8 mouse cellular contexts compared by ENCODE assay signal in genomic region chr12:113142021-113142975, GRCm38 (mm10). TPM values are rescaled to one million over a fixed set of nuclear protein-coding genes. Genes with fewer than 3 reads are reported as not detected.
DNase-seq lines count a peak whose midpoint lies in the region; ATAC-seq and TF ChIP-seq lines count a peak whose summit lies in the region.

No protein-coding gene starts in this region.

- peaks cover 13% of the 10 kb centered on the region for H3K36me3 ChIP-seq in embryonic facial prominence, embryonic 14.5 days (ENCODE audit: control insufficient read depth, insufficient read depth, low read length)
- peaks cover 65% of the 10 kb centered on the region for H3K36me3 ChIP-seq in heart, embryonic 14.5 days (ENCODE audit: control insufficient read depth, insufficient read depth, low read length)
- H3K36me3 ChIP-seq in kidney, postnatal 0 days (ENCODE audit: insufficient read depth, low read length) = peaks cover 15% of the 10 kb centered on the region
- H3K36me3 ChIP-seq in liver, postnatal 0 days (replicated peaks; ENCODE audit: insufficient read depth, low read length) = 0 out of 2 replicates have a peak, but pooled peaks cover 3% of the 10 kb centered on the region

- TF ChIP-seq EP300 in liver, postnatal 0 days (IDR thresholded peaks at IDR 0.05; ENCODE audit: low read depth) = no peak

- peak overlapping the region; percentile 48 for H3K4me3 ChIP-seq in embryonic facial prominence, embryonic 14.5 days (ENCODE audit: low read depth, low read length)
- peak overlapping the region; percentile 75 to 91 for H3K4me3 ChIP-seq in heart, embryonic 14.5 days (ENCODE audit: control insufficient read depth in 1 of 2, insufficient read depth in 1 of 2, low read depth in 1 of 2, low read length in 2 of 2)
- H3K4me3 ChIP-seq in kidney, postnatal 0 days (replicated peaks; ENCODE audit: low read depth, low read length) = peak overlapping the region; percentile 50
- peak overlapping the region; percentile 50; the same call in 1 of the 2 replicates for H3K4me3 ChIP-seq in liver, postnatal 0 days (ENCODE audit: low read depth, low read length)

- WGBS in embryonic facial prominence, embryonic 14.5 days = 17% methylated on average over 11 of the region's 15 CpGs
- WGBS in heart, embryonic 14.5 days = 2% methylated on average over 15 of the region's 15 CpGs
- WGBS in kidney, postnatal 0 days = 13% methylated on average over 15 of the region's 15 CpGs
- WGBS in liver, postnatal 0 days (ENCODE audit: insufficient replicate concordance) = 28% methylated on average over 14 of the region's 15 CpGs

- peak overlapping the region; percentile 58 for H3K9ac ChIP-seq in embryonic facial prominence, embryonic 14.5 days (ENCODE audit: low read depth, low read length)
- H3K9ac ChIP-seq in heart, embryonic 14.5 days (ENCODE audit: low read length) = peak overlapping the region; percentile 99
- peak overlapping the region; percentile 61 for H3K9ac ChIP-seq in kidney, postnatal 0 days (ENCODE audit: low read depth, low read length)
- H3K9ac ChIP-seq in liver, postnatal 0 days (replicated peaks) = peak overlapping the region; percentile 56

- H3K4me2 ChIP-seq in embryonic facial prominence, embryonic 14.5 days (ENCODE audit: low read depth, low read length) = peak overlapping the region; percentile 71
- H3K4me2 ChIP-seq in heart, embryonic 14.5 days (ENCODE audit: low read length) = peak overlapping the region; percentile 96
- peak overlapping the region; percentile 79 for H3K4me2 ChIP-seq in kidney, postnatal 0 days (ENCODE audit: low read length)
- H3K4me2 ChIP-seq in liver, postnatal 0 days (ENCODE audit: low read depth, low read length) = peak overlapping the region; percentile 87

- no peaks in the 10 kb centered on the region for H3K9me3 ChIP-seq in embryonic facial prominence, embryonic 14.5 days (ENCODE audit: control insufficient read depth, low read length)
- no peaks in the 10 kb centered on the region for H3K9me3 ChIP-seq in heart, embryonic 14.5 days (ENCODE audit: control insufficient read depth, low read length)
- H3K9me3 ChIP-seq in kidney, postnatal 0 days (replicated peaks; ENCODE audit: low read length) = no peaks in the 10 kb centered on the region
- H3K9me3 ChIP-seq in liver, postnatal 0 days (ENCODE audit: low read length) = no peaks in the 10 kb centered on the region

- H3K27ac ChIP-seq in embryonic facial prominence, embryonic 14.5 days (replicated peaks; ENCODE audit: low read depth, low read length) = peak overlapping the region; percentile 55
- peak overlapping the region; percentile 97 to 99 for H3K27ac ChIP-seq in heart, embryonic 14.5 days (replicated peaks in 1 of 2; ENCODE audit: control insufficient read depth in 1 of 2, insufficient read depth in 1 of 2, low read depth in 2 of 2, low read length in 2 of 2)
- H3K27ac ChIP-seq in kidney, postnatal 0 days = peak overlapping the region; percentile 90
- peak overlapping the region; percentile 74 for H3K27ac ChIP-seq in liver, postnatal 0 days (ENCODE audit: low read depth)

- peak; percentile 78 for DNase-seq in ovary, adult 18-20 months (ENCODE audit: low spot score)
- DNase-seq in ovary, postnatal 10 days (ENCODE audit: low spot score) = no peak
- DNase-seq in embryonic facial prominence, embryonic 14.5 days (ENCODE audit: low spot score) = peak; percentile 84
- DNase-seq in kidney, postnatal 0 days (ENCODE audit: low spot score) = peak; percentile 93
- DNase-seq in liver, postnatal 0 days = peak; percentile 52
- DNase-seq in right cerebral cortex, postnatal 4 days = peak; percentile 58
- DNase-seq in frontal cortex, postnatal 25 days (ENCODE audit: low spot score in 2 of 2) = no peak

- no peak for ATAC-seq in embryonic facial prominence, embryonic 14.5 days (ENCODE audit: low read depth)
- ATAC-seq in heart, embryonic 14.5 days (ENCODE audit: insufficient number of reproducible peaks, insufficient read depth, low FRiP score, low read depth) = peak; percentile 49
- ATAC-seq in kidney, postnatal 0 days (replicated peaks; ENCODE audit: low FRiP score, low read depth) = peak; percentile 15
- ATAC-seq in liver, postnatal 0 days = no peak

- H3K27me3 ChIP-seq in embryonic facial prominence, embryonic 14.5 days (replicated peaks; ENCODE audit: control insufficient read depth, insufficient read depth, low read length) = peaks cover 30% of the 10 kb centered on the region
- no peaks in the 10 kb centered on the region for H3K27me3 ChIP-seq in heart, embryonic 14.5 days (ENCODE audit: control insufficient read depth, insufficient read depth, low read length)
- H3K27me3 ChIP-seq in kidney, postnatal 0 days (ENCODE audit: insufficient read depth, low read length) = no peaks in the 10 kb centered on the region
- H3K27me3 ChIP-seq in liver, postnatal 0 days (ENCODE audit: insufficient read depth, low read length) = peaks cover 34% of the 10 kb centered on the region

- peak; percentile 29; the same call in 1 of the 2 replicates for TF ChIP-seq CTCF in kidney, postnatal 0 days (IDR thresholded peaks at IDR 0.05; ENCODE audit: low read depth)
- TF ChIP-seq CTCF in liver, postnatal 0 days (IDR thresholded peaks at IDR 0.05; ENCODE audit: low read depth) = no peak

- H3K4me1 ChIP-seq in embryonic facial prominence, embryonic 14.5 days (ENCODE audit: control insufficient read depth, insufficient read depth, low read length) = peaks cover 23% of the 10 kb centered on the region
- peaks cover 58 to 71% of the 10 kb centered on the region in 2 experiments for H3K4me1 ChIP-seq in heart, embryonic 14.5 days (ENCODE audit: control insufficient read depth in 2 of 2, insufficient read depth in 2 of 2, low read length in 2 of 2)
- peaks cover 49% of the 10 kb centered on the region for H3K4me1 ChIP-seq in kidney, postnatal 0 days (replicated peaks; ENCODE audit: insufficient read depth, low read length)
- peaks cover 40% of the 10 kb centered on the region for H3K4me1 ChIP-seq in liver, postnatal 0 days (ENCODE audit: insufficient read depth)

RNA-seq across cellular contexts. Expression of gene Crip2, which starts 2.3 kb away (rescaled TPM):
- 154 and 185 TPM in 2 replicates for polyA plus RNA-seq in embryonic facial prominence, embryonic 14.5 days (2014; fragmentation: Nextera tagmentation; extraction: Ambion mirVana)
- polyA plus RNA-seq in heart, embryonic 14.5 days (2014; fragmentation: Nextera tagmentation; extraction: Ambion mirVana) = 1,706 and 1,786 TPM in 2 replicates
- polyA plus RNA-seq in kidney, postnatal 0 days (2015; fragmentation: Nextera tagmentation; extraction: Ambion mirVana) = 227 and 239 TPM in 2 replicates
- polyA plus RNA-seq in liver, postnatal 0 days (2015; fragmentation: Nextera tagmentation; extraction: Ambion mirVana) = 65.1 and 67.4 TPM in 2 replicates

RNA-seq across cellular contexts. Expression of gene Crip1, which starts 3.8 kb away (rescaled TPM):
- polyA plus RNA-seq in embryonic facial prominence, embryonic 14.5 days (2014; fragmentation: Nextera tagmentation; extraction: Ambion mirVana) = 408 and 507 TPM in 2 replicates
- 586 and 589 TPM in 2 replicates for polyA plus RNA-seq in heart, embryonic 14.5 days (2014; fragmentation: Nextera tagmentation; extraction: Ambion mirVana)
- polyA plus RNA-seq in kidney, postnatal 0 days (2015; fragmentation: Nextera tagmentation; extraction: Ambion mirVana) = 350 and 357 TPM in 2 replicates
- polyA plus RNA-seq in liver, postnatal 0 days (2015; fragmentation: Nextera tagmentation; extraction: Ambion mirVana) = 174 and 181 TPM in 2 replicates

RNA-seq across cellular contexts. Expression of gene Tedc1, which starts 13.9 kb away (rescaled TPM):
- 19.8 and 23.5 TPM in 2 replicates for polyA plus RNA-seq in embryonic facial prominence, embryonic 14.5 days (2014; fragmentation: Nextera tagmentation; extraction: Ambion mirVana)
- polyA plus RNA-seq in heart, embryonic 14.5 days (2014; fragmentation: Nextera tagmentation; extraction: Ambion mirVana) = 13.3 and 17.5 TPM in 2 replicates
- polyA plus RNA-seq in kidney, postnatal 0 days (2015; fragmentation: Nextera tagmentation; extraction: Ambion mirVana) = 14.8 and 16.7 TPM in 2 replicates
- 3.9 and 4.6 TPM in 2 replicates for polyA plus RNA-seq in liver, postnatal 0 days (2015; fragmentation: Nextera tagmentation; extraction: Ambion mirVana)

RNA-seq across cellular contexts. Expression of gene Tmem121, which starts 43.4 kb away (rescaled TPM):
- polyA plus RNA-seq in embryonic facial prominence, embryonic 14.5 days (2014; fragmentation: Nextera tagmentation; extraction: Ambion mirVana) = 8.7 and 11.5 TPM in 2 replicates
- 1.1 and 1.2 TPM in 2 replicates for polyA plus RNA-seq in heart, embryonic 14.5 days (2014; fragmentation: Nextera tagmentation; extraction: Ambion mirVana)
- polyA plus RNA-seq in kidney, postnatal 0 days (2015; fragmentation: Nextera tagmentation; extraction: Ambion mirVana) = 6.4 and 6.9 TPM in 2 replicates
- 0.20 and 0.21 TPM in 2 replicates for polyA plus RNA-seq in liver, postnatal 0 days (2015; fragmentation: Nextera tagmentation; extraction: Ambion mirVana)

RNA-seq across cellular contexts. Expression of gene Mta1, which starts 44.2 kb away (rescaled TPM):
- 19.8 and 21.3 TPM in 2 replicates for polyA plus RNA-seq in embryonic facial prominence, embryonic 14.5 days (2014; fragmentation: Nextera tagmentation; extraction: Ambion mirVana)
- 14.6 and 15.5 TPM in 2 replicates for polyA plus RNA-seq in heart, embryonic 14.5 days (2014; fragmentation: Nextera tagmentation; extraction: Ambion mirVana)
- polyA plus RNA-seq in kidney, postnatal 0 days (2015; fragmentation: Nextera tagmentation; extraction: Ambion mirVana) = 11.5 and 13.2 TPM in 2 replicates
- 3.6 and 3.9 TPM in 2 replicates for polyA plus RNA-seq in liver, postnatal 0 days (2015; fragmentation: Nextera tagmentation; extraction: Ambion mirVana)

Comparison
In these comparisons a context has a peak if more than half of its experiments do, and no peak if none do; other contexts are left out.
1. DNase-seq: peak in ovary, adult 18-20 months (single experiment), embryonic facial prominence, embryonic 14.5 days (single experiment), kidney, postnatal 0 days (single experiment), liver, postnatal 0 days (single experiment) and right cerebral cortex, postnatal 4 days (single experiment); none in ovary, postnatal 10 days (single experiment) and frontal cortex, postnatal 25 days (0 of 2).
2. ATAC-seq: peak in heart, embryonic 14.5 days (single experiment) and kidney, postnatal 0 days (single experiment); none in embryonic facial prominence, embryonic 14.5 days (single experiment) and liver, postnatal 0 days (single experiment).
3. Peak in every context shown above with its lines, with median percentiles within 50 percentile points of each other: H3K27ac ChIP-seq, H3K4me2 ChIP-seq, H3K4me3 ChIP-seq and H3K9ac ChIP-seq.